In the genomic region with DNA sequence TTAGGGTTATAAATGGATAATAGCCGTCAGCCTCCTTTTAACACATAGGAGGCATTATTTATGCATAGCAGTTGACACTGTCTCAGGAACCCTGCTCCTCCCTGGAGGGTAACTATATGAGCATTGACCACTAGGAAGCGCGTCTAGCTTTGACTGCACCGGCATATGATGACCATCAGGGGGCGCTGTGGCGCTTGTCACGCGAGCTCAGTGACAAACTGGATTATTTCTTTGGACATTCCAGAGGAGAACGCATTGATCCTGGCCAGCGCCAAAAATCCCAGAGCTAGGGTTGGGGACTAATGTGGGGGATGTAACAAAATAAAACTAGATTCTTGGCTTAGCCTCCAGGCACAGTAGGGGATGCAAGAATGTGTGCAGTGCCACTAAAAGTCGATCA, we compare ENCODE assay signal across 9 mouse cellular contexts. TPM values are rescaled to one million over a fixed set of nuclear protein-coding genes. Genes with fewer than 3 reads are reported as not detected.
DNase-seq lines count a peak whose midpoint lies in the region; ATAC-seq and TF ChIP-seq lines count a peak whose summit lies in the region.
"Had no signal": no experiment of that assay in that cellular context is flagged by ENCODE, and none has a peak within 500 bp of the region (broad histone marks: within the 10 kb centered on the region; RNA-seq: fewer than 3 reads in every experiment).

No protein-coding gene starts in this region.

- 0 out of 2 replicates have a peak, but pooled peaks cover 1% of the 10 kb centered on the region for H3K9me3 ChIP-seq in midbrain, embryonic 10.5 days (replicated peaks)
- H3K9me3 ChIP-seq in midbrain, embryonic 15.5 days, result no peaks in the 10 kb centered on the region
- H3K9me3 ChIP-seq in intestine, postnatal 0 days (ENCODE audit: control insufficient read depth), result no peaks in the 10 kb centered on the region

- peak; percentile 70 for DNase-seq in midbrain, embryonic 10.5 days (ENCODE audit: low spot score)
- peak; percentile 54 for DNase-seq in c-Kit-positive CD71-positive TER-119-negative erythroid progenitor cells, embryonic 14.5 days (ENCODE audit: low read depth)
- DNase-seq in frontal cortex, postnatal 36 days (ENCODE audit: low spot score in 2 of 2), result peak; percentile 58 to 78
- DNase-seq in left cerebral cortex, postnatal 36 days (ENCODE audit: low spot score in 2 of 2), result peak; percentile 53 to 70
- peak; percentile 25 to 50 for DNase-seq in natural killer cell, adult 2 months (ENCODE audit: low spot score in 2 of 2)
- DNase-seq in thymus, postnatal 0 days (ENCODE audit: low spot score), result peak; percentile 70

- H3K4me2 ChIP-seq in midbrain, embryonic 15.5 days, result no peak overlapping the region
- no peak overlapping the region for H3K4me2 ChIP-seq in intestine, postnatal 0 days (replicated peaks; ENCODE audit: low read depth)

- H3K27me3 ChIP-seq in midbrain, embryonic 10.5 days (ENCODE audit: low read depth, poor library complexity, severe bottlenecking), result no peaks in the 10 kb centered on the region; the same call in 1 of the 2 replicates
- H3K27me3 ChIP-seq in midbrain, embryonic 15.5 days (replicated peaks), result 0 out of 2 replicates have a peak, but pooled peaks cover 4% of the 10 kb centered on the region
- H3K27me3 ChIP-seq in intestine, postnatal 0 days (replicated peaks; ENCODE audit: control insufficient read depth, insufficient read depth, low read length), result no peaks in the 10 kb centered on the region

- ATAC-seq in midbrain, embryonic 15.5 days (replicated peaks), result no peak
- ATAC-seq in intestine, postnatal 0 days, result no peak

- H3K27ac ChIP-seq in midbrain, embryonic 10.5 days (replicated peaks), result no peak overlapping the region
- no peak overlapping the region for H3K27ac ChIP-seq in midbrain, embryonic 15.5 days
- no peak overlapping the region for H3K27ac ChIP-seq in intestine, postnatal 0 days (ENCODE audit: low read depth, low read length)

- H3K4me3 ChIP-seq in midbrain, embryonic 10.5 days, result no peak overlapping the region
- H3K4me3 ChIP-seq in midbrain, embryonic 15.5 days, result no peak overlapping the region
- no peak overlapping the region for H3K4me3 ChIP-seq in intestine, postnatal 0 days (ENCODE audit: low read depth, low read length)
- H3K4me3 ChIP-seq: myocyte had no signal

- H3K4me1 ChIP-seq in midbrain, embryonic 10.5 days, result peaks cover 8% of the 10 kb centered on the region
- H3K4me1 ChIP-seq in midbrain, embryonic 15.5 days, result 0 out of 2 replicates have a peak, but pooled peaks cover 3% of the 10 kb centered on the region
- H3K4me1 ChIP-seq in intestine, postnatal 0 days (replicated peaks; ENCODE audit: control insufficient read depth, insufficient read depth, low read length), result no peaks in the 10 kb centered on the region

- no peak overlapping the region for H3K9ac ChIP-seq in midbrain, embryonic 15.5 days
- no peak overlapping the region for H3K9ac ChIP-seq in intestine, postnatal 0 days (ENCODE audit: low read depth, low read length)

- 14% methylated on average over 11 of the region's 11 CpGs for WGBS in midbrain, embryonic 10.5 days
- WGBS in midbrain, embryonic 15.5 days, result 11% methylated on average over 11 of the region's 11 CpGs
- 8% methylated on average over 11 of the region's 11 CpGs for WGBS in intestine, postnatal 0 days

- intact Hi-C loops in left cerebral cortex, postnatal 36 days (cut with DNase I), result loop anchor here (1.0 kb wide), 1 partner anchor 27 kb away; no protein-coding TSS in a partner anchor

- peak; percentile 96 for TF ChIP-seq CTCF in intestine, postnatal 0 days (IDR thresholded peaks at IDR 0.05; ENCODE audit: low read depth)

- H3K36me3 ChIP-seq in midbrain, embryonic 10.5 days, result no peaks in the 10 kb centered on the region
- no peaks in the 10 kb centered on the region for H3K36me3 ChIP-seq in midbrain, embryonic 15.5 days (replicated peaks)
- H3K36me3 ChIP-seq in intestine, postnatal 0 days (ENCODE audit: control insufficient read depth, insufficient read depth), result no peaks in the 10 kb centered on the region

RNA-seq across cellular contexts. Expression of gene Ltbp4, which starts 35.3 kb away (rescaled TPM):
- polyA plus RNA-seq in midbrain, embryonic 10.5 days (2016; fragmentation: Nextera tagmentation; extraction: Ambion mirVana), result 7.0 and 9.0 TPM in 2 replicates
- polyA plus RNA-seq in midbrain, embryonic 15.5 days (2015; fragmentation: Nextera tagmentation; extraction: Ambion mirVana), result 13.4 and 15.7 TPM in 2 replicates
- 40.7 and 43.7 TPM in 2 replicates for polyA plus RNA-seq in intestine, postnatal 0 days (2015; fragmentation: Nextera tagmentation; extraction: Ambion mirVana)
- total RNA-seq in left cerebral cortex, postnatal 36 days (2021), result 10 to 100 TPM; 36.3 to 50.7 TPM
- 3.6 and 5.6 TPM in 2 replicates for polyA plus RNA-seq in thymus, postnatal 0 days (2015; fragmentation: Nextera tagmentation; extraction: Ambion mirVana)

RNA-seq across cellular contexts. Expression of gene Numbl, which starts 43.9 kb away (rescaled TPM):
- 21.0 and 25.7 TPM in 2 replicates for polyA plus RNA-seq in midbrain, embryonic 10.5 days (2016; fragmentation: Nextera tagmentation; extraction: Ambion mirVana)
- 58.7 and 66.3 TPM in 2 replicates for polyA plus RNA-seq in midbrain, embryonic 15.5 days (2015; fragmentation: Nextera tagmentation; extraction: Ambion mirVana)
- polyA plus RNA-seq in intestine, postnatal 0 days (2015; fragmentation: Nextera tagmentation; extraction: Ambion mirVana), result 6.6 and 7.5 TPM in 2 replicates
- total RNA-seq in left cerebral cortex, postnatal 36 days (2021), result 100 to 1,000 TPM; 107 to 127 TPM
- polyA plus RNA-seq in thymus, postnatal 0 days (2015; fragmentation: Nextera tagmentation; extraction: Ambion mirVana), result 3.2 and 3.5 TPM in 2 replicates

RNA-seq across cellular contexts. Expression of gene Shkbp1, which starts 53.6 kb away (rescaled TPM):
- polyA plus RNA-seq in midbrain, embryonic 10.5 days (2016; fragmentation: Nextera tagmentation; extraction: Ambion mirVana), result 71.7 and 77.2 TPM in 2 replicates
- polyA plus RNA-seq in midbrain, embryonic 15.5 days (2015; fragmentation: Nextera tagmentation; extraction: Ambion mirVana), result 63.9 and 64.7 TPM in 2 replicates
- polyA plus RNA-seq in intestine, postnatal 0 days (2015; fragmentation: Nextera tagmentation; extraction: Ambion mirVana), result 26.9 and 29.1 TPM in 2 replicates
- total RNA-seq in left cerebral cortex, postnatal 36 days (2021), result 10 to 100 TPM; 12.4 to 35.7 TPM
- 45.1 and 46.3 TPM in 2 replicates for polyA plus RNA-seq in thymus, postnatal 0 days (2015; fragmentation: Nextera tagmentation; extraction: Ambion mirVana)

RNA-seq across cellular contexts. Expression of gene Gm20479, which starts 55.0 kb away (rescaled TPM):
- polyA plus RNA-seq in midbrain, embryonic 10.5 days (2016; fragmentation: Nextera tagmentation; extraction: Ambion mirVana), result 0.48 and 0.82 TPM in 2 replicates
- polyA plus RNA-seq in midbrain, embryonic 15.5 days (2015; fragmentation: Nextera tagmentation; extraction: Ambion mirVana), result not detected in 2 replicates
- 0.61 and 0.72 TPM in 2 replicates for polyA plus RNA-seq in intestine, postnatal 0 days (2015; fragmentation: Nextera tagmentation; extraction: Ambion mirVana)
- not detected for total RNA-seq in left cerebral cortex, postnatal 36 days (2021)
- polyA plus RNA-seq in thymus, postnatal 0 days (2015; fragmentation: Nextera tagmentation; extraction: Ambion mirVana), result 0.44 TPM in 1 of 2 replicates, not detected in the other
